Mouse (Mus musculus): ENCODE measurements around the gene Specc1l. TPM values are rescaled to one million over a fixed set of nuclear protein-coding genes. Genes with fewer than 3 reads are reported as not detected.

Specc1l gene
- 10 to 100 TPM; 44.1 to 44.8 TPM for total RNA-seq (2021)
- long read RNA-seq, full-length matches to known transcripts, result 17 of 28 reads
- long read RNA-seq, partial matches to known transcripts, result 7 of 28 reads
- long read RNA-seq, other reads (novel, unspliced or antisense), result 4 of 28 reads

DNA sequence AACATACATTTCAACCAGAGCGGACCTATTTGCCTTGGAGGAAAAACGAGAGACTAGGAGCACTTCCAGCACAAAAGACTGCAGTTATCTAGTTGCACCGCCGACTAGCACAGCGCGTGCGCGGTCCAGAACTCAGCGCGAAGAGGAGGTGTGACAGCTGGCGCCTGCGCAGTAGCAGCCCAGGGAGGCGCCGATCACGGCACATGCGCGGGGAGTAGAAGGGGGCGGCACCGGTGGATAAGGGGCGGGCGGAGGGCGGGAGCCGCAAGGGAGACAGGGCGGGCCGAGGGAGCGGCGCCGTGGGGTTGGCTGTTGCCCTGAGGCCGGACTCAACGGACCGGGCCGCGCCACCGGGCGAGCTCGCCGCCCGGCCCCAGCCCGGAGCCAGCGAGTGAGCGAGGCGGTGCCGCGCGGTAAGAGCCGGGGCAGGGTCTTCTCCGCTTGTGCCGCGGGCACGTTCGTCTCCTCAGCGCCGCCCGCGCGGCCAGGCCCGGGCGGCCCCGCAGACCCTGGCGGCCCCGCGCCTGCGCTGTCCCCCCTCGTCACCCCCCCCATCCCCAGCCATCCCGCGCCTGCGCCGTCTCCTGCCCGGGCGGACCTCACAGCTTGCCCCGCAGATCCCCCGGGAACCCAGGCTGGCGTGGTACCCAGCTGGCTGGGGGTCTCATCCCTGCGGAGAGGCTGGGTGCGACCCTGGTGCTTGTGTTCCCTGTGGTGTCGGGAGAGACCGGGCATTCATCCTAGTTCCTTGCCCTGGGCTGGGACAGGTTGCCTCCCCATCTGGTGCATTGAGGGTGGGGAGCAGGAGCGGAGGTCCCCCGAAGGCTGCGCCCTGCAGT lies at the start of gene Specc1l:
TSS of gene Specc1l (plus strand) at position 267 of the 839 bp plus-strand sequence.
- DNase-seq (ENCODE audit: low spot score in 2 of 2), result peak; percentile 97

GRCm38 (mm10) chr10:75165825-75166481 lies 45.9 kb upstream of the Specc1l start:
- DNase-seq (ENCODE audit: low spot score in 2 of 2), result no peak

- no peak for DNase-seq (ENCODE audit: low spot score in 2 of 2)
Observed at GRCm38 (mm10) chr10:75166601-75167000, 45.3 kb upstream of the Specc1l start.

DNA sequence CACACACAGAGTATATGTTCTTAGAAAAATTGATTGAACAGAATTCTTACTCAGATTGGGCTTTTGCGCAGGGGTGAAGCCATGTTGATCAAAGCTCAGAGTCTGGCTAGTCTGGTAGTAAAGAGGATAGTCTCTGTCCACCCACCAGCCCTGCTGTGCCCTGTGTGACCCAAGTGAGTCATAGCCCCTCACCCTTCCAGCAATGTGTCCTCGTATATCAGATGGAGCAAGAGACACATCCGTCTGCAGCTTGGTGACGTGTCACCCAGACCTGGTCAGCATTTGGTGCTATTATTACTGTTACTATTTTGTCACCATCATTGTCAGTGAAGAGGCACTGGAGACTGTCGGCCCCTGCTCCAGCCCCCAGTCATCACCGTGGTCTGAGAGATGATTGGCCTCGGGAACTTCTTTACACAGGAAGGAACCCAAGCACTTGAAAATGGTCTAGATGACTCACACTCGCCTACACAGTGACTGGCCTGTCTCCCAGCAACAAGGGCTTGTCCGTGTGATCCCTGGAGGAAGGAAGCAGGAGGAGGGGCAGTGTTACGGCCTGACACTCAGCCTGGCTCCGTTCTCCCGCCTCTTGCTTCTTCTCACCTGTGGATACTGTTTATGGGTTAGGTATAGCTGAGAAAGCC lies 41.5 kb upstream of the Specc1l start:
- DNase-seq (ENCODE audit: low spot score in 2 of 2), result no peak

- no peak for DNase-seq (ENCODE audit: low spot score in 2 of 2)
Observed at GRCm38 (mm10) chr10:75173056-75173455, 38.8 kb upstream of the Specc1l start.

GRCm38 (mm10) chr10:75173712-75174111 lies 38.2 kb upstream of the Specc1l start:
- no peak for DNase-seq (ENCODE audit: low spot score in 2 of 2)

DNA sequence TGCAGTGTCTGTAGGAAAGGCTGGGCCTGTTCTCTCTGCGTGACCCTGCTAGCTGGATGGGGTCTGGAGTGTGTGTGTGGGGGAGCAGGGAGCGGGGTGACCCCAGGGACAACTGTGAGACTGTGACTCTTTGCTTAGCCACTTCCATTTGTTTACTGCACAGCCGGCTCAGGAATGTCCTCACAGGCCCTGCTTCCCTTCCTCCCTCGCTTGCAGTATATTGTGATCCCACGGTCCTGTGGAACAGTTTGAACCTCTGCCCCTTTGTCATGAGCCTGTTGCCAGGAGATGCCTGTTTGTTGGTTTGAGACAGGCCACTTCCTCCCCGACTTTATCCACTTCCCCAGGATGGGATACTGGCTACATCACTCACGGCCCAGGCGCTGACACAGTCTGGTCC lies 35.4 kb upstream of the Specc1l start:
- no peak for DNase-seq (ENCODE audit: low spot score in 2 of 2)

DNA sequence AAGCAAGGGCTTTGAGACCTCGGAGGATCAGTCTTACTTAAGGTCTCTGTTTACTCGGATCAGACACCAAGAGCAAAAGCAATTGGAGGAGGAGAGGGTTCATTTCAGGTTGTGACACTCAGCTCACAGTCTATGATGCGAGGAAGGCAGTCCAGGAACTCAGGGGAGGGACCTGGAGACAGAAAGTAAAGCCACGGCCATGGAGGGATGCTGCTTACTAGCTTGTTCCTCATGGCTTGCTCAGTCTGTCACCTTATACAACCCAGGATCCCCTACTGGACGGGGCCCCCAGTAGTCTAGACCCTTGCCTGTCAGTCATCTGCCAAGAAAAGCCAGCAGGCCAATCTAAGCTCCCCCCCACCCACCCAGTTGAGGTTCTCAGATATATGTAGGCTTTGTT lies 33.0 kb upstream of the Specc1l start:
- no peak for DNase-seq (ENCODE audit: low spot score in 2 of 2)

DNA sequence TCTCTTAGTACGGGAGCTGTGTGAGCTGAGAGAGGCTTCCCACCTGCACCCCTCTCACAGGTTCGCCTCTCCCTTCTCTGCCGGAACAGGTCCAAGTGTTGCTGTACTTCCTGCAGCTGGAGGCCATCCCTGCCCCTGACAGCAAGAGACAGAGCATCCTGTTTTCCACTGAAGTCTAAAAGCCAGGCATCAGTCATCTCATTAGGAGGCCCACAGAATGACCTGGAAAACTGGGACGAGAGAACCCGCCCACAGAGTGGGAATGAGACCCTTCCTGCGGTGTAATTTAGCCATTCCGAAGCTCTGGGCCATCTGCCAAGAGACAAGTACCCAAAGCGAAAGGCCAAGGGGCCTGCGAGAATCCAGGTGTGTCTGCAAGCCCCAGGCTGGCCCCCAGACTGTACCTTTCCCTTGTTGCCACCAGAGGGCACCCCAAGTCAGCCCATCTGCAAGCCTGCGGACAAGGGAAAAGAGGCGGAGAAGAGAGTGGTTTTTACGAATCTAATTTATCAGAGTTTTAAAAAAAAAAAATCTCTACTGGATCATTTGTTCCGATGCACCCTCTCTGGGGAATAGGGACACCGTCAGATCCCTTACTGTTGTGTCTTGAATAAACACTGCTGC lies 29.6 kb upstream of the Specc1l start:
- peak; percentile 53 to 82 for DNase-seq (ENCODE audit: low spot score in 2 of 2)

DNA sequence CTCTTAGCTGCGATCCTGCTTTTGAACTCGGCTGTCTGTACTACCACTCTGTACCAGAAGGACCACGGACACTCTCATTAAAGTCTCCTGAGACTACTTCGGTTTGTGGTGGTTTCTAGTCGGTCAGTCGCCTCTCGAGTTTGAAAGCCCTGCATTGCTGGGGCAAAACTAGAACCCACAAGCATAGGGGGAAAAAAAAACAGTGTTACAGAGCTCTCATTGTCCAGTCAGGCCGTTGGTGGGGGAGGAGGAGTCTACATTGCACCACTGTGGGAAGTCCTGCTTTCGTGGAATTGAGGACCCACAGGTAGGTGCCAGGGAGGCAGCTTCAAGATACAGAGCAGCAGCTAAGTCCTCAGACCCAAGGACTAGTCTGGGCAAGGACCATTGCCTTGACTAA lies 27.0 kb upstream of the Specc1l start:
- DNase-seq (ENCODE audit: low spot score in 2 of 2), result no peak

DNA sequence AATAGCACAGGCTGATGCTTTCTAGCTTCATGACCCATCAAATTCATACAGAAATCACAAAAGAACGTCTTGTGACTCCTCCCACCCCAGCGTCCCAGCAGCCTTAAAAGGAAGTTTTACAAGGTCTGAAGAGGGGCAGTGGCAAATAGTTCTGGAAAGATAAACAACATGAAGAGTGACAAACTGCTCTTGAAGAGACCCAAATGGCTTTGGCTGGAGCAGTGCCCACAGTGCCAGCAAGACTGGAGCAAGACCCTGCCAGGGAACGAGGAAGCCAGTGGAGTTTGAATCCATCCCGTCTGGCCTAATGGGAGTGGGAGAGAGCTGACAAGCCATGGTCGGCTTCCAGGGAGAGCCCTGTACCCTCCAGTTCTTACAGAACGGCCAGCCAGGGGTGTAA lies 25.3 kb upstream of the Specc1l start:
- no peak for DNase-seq (ENCODE audit: low spot score in 2 of 2)

DNA sequence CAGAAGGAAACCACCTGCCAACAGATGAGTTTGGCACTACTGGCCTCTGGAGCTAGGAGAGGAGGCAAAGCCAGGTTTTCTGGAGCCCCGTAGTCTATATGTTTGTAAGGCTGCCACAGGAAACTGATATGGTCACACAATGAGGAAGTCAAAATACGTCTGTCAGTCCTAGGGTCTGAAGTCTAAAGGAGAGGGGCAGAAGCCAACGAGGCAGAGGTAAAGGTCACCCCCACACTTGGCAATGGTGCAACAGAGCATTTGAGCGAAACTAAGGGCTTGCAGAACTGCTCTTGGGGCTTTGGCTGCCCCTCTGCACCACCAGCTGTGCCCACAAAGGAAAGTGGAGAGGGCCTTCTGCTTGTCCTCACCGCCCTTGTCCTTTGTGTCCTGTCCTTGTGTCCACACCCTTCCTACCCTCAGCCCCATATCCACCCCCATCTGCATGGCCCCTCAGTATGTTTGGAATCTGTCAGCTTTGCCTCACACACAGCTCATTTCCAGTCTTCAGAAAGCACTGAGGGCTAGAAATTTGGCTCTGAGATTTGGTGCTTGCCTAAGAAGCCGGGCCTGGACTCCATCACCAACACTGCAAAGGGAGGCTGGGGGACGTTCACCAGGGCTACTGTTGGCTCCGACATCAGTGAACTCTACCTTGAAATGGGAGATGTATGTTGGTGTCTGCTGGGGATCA lies 24.4 kb upstream of the Specc1l start:
- DNase-seq (ENCODE audit: low spot score in 2 of 2), result no peak

GRCm38 (mm10) chr10:75191647-75192046 lies 20.2 kb upstream of the Specc1l start:
- no peak for DNase-seq (ENCODE audit: low spot score in 2 of 2)

DNA sequence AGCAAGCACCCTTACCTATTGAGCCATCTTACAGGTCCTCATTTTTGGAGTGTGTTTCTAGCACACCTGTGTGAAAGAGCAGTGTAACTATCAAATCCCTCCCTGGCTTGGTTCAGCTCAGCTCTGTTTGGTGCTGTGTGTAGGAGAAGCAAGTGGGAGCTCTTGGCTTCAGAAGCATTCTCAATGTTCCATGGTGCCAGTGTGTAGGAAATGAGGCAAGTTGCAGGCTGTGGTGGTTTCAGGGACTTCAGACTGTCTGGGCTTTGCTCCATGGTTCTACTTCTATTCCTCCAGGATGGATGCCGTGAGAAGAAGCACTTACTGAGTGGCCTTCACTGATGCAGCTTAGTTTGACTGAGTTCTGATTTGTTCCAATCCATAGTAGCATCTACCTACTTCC lies 14.1 kb upstream of the Specc1l start:
- no peak for DNase-seq (ENCODE audit: low spot score in 2 of 2)

DNA sequence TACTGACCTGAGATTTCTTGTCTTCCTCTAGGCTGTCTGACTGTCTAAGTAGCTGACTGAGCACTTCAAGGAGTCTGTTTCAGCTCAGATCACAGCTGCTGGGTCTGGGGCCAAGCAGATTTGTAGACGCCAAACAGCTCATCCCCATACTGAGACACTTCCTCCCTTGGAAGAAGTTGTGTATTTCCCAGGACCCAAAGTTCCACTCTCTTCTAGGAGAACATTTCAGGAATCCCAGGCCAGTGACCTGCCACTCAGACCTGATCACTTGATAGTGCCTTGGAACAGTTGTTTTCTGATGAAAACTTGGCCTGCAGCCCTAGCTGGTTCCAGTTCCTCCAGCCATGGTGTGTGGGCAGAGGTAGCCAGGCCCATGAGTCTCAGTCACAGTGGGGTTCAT lies 11.1 kb upstream of the Specc1l start:
- DNase-seq (ENCODE audit: low spot score in 2 of 2), result no peak

DNA sequence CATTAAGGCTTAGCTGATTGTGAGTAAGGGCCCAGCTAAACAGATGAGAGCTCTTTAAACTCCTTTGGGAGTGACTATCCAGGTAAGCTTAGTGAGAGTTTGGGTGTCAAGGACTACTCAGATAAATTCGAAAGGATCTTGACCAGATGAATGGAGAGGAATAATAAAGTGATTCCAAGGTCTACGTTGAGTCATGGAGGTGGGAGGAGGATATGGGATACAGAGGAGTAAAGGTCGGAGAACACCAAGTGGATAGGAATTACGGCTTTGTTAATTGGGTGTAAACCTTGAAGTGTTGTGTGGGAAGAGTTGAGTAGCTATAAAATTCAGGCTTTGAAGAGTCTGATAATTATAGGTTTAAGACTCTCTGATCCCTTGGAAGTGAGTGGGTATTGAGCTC lies 5.7 kb upstream of the Specc1l start:
- no peak for DNase-seq (ENCODE audit: low spot score in 2 of 2)

GRCm38 (mm10) chr10:75210841-75211240 lies 1.0 kb upstream of the Specc1l start:
- DNase-seq (ENCODE audit: low spot score in 2 of 2), result no peak

- peak in 1 of 2 experiments; percentile 21 for DNase-seq (ENCODE audit: low spot score in 2 of 2)
Observed at GRCm38 (mm10) chr10:75212981-75213380, 1.1 kb downstream of the Specc1l start.

DNA sequence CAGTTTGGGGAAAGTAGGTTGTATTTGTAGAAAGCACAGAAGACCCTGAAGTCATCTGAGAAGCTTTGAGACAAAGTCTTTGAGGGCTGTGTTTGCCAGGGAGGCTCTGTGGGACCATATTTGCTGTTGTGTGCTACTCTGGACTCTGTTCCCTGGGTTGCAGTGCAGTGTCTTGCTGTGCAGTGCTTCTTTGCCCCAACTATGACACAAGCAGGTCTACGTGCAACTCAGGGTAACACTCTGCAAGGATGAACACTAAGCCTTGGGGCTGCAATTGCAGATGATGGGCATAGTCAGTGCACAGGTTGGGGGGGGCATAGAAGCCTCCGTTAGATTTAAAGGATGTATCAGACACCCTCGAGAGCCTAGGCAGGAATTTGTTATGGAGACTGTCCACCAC lies 8.8 kb downstream of the Specc1l start:
- no peak for DNase-seq (ENCODE audit: low spot score in 2 of 2)

DNA sequence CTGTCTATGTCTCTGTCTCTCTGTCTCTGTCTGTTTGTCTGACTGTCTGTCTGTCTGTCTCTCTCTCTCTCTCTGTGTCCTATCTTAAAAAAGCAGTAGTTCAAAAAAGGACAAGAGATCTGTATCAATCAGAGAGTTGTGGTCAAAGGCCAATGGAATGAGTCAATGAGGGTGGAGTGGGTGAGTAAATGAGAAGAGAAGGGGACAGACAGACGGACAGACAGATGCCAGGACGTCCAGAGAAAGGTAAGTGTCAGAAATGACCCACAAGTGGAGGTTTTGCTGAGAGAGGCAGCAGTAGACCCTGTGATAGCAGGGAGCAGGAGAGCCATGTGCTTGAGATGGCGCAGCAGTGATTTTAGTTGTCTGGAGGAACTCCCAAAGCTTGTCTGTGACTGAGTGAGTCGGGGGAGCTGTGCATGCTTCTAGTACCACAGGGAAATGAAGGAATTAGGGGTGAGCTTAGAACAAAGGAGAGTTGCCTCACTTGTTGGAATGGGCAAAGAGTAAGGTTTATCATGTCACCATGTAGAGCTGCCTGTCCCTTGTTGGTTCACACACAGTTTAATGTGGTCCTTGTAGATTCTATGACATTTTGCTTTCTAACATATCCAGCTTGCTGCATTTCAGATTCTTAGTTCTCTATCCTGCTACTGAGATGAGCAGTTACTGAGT lies 10.2 kb downstream of the Specc1l start:
- no peak for DNase-seq (ENCODE audit: low spot score in 2 of 2)
